Mouse (Mus musculus): ENCODE data around the gene Zfp663.

Zfp663 gene

DNA sequence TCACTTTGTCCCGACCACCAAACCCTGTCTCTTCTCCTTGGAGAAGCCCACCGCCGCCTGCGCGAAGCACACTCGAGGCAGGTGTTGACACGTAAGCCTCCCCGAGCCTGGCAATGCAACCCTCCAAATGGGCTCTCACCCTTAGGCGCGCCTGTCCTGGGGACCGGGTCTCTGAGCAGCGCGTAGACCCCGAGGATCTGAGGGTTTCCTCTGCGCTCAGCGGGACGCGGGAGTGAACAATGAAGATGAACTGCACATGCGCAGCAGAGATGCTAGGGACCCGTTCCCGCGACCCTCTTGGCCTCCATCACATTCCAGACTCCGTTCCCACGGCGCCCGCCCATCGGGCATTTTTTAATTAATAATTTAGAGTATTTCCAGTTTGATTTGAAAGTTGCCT lies at the start of gene Zfp663:
Gene Zfp663 (minus strand): TSS at position 234 of the 400 bp plus-strand sequence.
- no peak for DNase-seq (ENCODE audit: low spot score in 2 of 2)

DNA sequence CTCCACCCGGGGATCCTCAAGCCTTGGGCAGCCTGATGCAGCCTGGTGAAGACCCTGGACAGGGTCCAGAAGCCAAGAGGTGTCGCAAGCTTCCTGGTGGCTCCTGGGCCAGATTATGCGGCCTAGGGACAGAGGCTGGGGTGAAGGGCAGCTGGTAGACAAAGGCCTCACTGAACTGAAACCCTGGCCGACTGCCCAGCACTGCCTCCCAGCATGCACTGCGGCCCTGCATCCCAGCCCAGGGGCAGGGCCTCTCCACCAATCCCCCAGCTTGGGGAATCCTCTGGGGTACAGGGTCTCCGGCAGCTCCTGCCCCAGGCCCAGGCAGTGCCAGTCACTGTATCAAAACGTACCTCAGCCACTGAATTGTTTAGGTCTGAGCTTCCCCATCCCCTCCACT lies 48.8 kb upstream of the Zfp663 start:
- DNase-seq (ENCODE audit: low spot score in 2 of 2) = no peak

DNA sequence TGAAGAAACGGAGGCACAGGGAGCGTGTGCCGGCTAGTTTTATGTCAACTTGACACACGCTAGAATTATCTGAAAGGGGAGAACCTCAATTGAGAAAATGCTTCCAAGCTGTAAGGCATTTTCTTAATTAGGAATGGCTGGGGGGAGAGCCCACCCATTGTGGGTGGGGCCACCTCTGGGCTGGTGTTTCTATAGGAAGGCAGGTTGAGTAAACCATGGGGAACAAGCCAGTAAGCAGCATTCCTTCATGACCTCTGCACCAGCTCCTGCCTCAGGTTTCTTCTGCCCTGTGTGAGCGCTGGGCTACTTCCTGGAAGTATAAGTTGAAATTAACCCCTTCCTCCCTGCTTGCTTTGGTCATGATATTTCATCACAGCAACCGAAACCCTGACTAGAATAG lies 47.3 kb upstream of the Zfp663 start:
- no peak for DNase-seq (ENCODE audit: low spot score in 2 of 2)

DNA sequence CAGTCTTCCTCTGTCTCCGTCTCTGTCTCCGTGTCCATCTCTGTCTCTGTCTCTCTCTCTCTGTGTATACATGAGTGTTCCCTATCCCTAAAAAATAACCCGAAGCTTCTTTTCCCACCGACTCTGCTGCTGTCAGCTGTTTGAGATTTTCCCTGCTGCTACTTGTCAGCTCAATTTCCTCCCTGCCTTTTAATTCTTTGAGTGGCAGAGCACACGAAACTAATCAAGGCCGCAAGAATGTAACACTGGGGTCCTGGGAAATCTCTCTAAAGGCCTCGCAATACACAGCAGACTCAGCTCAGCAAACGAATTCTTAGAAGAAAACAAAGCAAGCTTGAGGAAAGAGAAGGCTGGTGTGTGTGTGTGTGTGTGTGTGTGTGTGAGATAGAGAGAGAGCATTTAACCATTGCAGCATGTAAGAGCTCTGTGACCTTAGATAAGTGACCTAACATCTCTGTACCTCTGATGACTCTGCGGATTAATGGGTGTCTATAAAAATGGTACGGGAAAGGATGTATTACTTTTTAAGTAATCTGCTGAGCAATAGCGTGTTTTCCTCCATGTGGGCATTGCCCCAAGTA lies 46.7 kb upstream of the Zfp663 start:
- no peak for DNase-seq (ENCODE audit: low spot score in 2 of 2)

DNA sequence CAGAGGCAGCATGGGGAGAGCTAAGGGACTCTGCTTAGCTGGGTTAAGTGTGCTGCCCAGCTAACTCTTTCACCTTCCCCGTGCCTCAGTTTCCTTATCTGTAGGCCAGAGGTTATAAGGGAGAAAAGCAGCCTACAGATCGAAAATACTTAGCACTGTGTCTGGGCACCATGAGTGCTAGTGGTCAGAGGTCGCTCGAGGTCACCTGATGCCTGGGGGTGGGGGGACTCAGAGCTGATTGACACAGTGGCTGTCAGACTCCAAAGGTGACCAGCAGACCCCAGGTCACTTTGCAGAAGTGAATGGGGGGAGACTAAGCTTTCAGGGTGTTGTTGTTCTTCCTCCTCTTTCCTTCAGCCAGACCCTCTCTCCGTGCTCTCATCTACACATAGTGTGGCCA lies 45.8 kb upstream of the Zfp663 start:
- no peak for DNase-seq (ENCODE audit: low spot score in 2 of 2)

DNA sequence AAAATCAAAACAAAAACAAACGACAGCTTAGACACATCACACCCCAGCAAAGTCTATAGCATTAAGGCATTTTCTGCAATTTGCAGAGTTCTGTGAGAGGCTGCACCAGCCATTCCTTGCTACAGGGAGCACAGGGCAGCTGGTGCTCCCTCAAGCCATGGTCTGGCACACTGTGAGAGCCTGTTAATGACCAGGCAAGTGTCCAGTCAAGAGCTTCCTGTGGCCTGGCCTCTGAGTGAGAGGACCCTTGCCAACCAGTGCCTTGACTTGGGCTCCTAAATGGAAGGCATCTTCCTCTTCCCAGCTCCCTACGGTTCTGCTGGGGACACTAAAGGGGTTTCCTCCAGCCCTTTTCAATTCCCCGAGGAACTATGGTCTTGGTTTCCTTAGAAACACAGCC lies 45.4 kb upstream of the Zfp663 start:
- DNase-seq (ENCODE audit: low spot score in 2 of 2) = no peak

DNA sequence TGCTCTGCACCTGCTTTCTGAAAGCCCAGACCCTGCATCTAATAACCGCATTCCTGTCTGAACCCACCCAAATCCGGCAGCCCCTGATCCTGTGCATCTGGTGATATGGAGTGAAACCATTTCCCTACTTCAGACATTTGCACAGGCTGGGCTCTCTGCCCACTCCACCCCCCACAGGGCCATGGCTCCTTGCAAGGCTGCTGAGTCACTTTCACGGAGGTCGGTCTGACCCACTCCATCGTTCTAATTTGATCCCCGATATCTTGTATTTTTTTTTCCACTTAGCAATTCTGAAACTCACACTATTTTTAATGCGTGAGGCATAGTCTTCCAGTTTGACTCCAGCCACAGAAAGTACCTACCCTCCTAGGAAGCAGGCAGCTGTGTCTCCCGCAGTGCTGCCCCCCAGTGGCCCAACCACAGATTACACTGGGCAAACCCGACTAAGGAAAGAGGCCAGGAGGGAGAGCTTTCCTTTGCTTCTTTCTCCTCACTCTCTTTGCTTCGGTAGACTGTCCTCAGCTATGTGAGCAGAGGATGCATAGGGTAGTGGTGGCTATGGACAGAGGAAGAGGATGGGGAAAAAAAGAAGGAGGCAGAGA lies 39.3 kb upstream of the Zfp663 start:
- peak; percentile 36 to 57 for DNase-seq (ENCODE audit: low spot score in 2 of 2)

DNA sequence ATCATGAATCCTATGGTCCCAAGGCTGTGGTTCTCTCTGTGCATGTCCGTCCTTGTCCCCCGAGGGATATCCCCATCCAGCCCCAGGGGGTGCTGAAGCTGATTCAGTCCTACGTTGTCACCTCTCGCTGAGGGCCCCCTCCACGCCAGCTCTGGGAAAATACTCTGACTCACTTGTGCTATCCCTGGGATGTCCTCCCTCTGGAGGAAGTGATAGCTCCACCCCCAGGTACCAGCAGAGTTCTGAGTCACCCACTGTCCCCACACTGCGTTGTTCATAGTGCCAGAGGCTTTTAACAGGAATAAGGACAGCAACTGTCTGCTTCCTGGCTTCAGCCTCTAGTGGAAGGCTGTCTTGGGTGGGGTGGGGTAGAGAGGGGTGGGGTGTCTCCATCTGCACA lies 36.8 kb upstream of the Zfp663 start:
- DNase-seq (ENCODE audit: low spot score in 2 of 2) = no peak

DNA sequence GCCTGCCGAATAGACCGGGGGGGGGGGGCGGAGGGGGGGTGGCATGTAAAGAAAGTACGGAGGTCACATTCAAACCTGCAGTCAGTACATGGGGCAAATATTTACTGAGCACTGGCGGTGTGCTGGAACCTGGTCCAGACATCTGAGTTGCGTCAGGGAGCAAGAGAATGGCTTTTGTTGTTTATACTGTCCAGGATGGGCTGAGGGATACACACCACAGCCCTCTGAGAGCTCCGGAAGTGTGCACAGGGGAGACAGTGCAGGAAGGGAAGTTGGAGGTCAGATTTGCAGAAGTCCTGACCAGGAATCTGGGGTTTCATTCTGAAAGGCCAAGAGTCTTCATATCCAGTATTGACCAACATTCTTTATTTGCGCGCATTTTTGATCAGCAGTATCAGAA lies 36.4 kb upstream of the Zfp663 start:
- no peak for DNase-seq (ENCODE audit: low spot score in 2 of 2)

DNA sequence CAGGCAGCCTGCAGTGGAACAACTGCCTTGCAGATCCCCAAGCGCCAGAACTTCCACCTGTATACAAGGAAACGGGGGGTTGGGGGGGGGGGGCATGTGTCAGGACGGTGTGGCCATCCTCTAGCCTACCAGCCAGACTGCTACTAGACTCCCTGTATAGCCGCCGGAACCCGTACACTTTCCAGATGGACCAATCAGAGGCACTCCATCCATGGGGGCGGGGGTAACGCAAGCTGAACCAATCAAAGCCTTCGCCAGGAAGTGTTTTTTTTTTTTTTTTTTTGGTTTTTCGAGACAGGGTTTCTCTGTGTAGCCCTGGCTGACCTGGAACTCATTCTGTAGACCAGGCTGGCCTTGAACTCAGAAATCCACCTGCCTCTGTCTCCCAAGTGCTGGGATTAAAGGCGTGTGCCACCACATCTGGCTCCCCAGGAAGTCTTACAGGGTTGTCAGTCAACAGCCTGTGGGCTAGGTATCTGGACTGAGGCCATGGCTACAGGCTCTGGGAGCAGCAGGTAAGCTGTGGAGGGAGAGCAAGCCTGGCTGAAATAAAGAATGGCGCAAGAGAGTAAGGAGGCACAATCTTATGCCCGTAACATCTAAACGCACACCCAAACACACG lies 29.7 kb upstream of the Zfp663 start:
- no peak for DNase-seq (ENCODE audit: low spot score in 2 of 2)

DNA sequence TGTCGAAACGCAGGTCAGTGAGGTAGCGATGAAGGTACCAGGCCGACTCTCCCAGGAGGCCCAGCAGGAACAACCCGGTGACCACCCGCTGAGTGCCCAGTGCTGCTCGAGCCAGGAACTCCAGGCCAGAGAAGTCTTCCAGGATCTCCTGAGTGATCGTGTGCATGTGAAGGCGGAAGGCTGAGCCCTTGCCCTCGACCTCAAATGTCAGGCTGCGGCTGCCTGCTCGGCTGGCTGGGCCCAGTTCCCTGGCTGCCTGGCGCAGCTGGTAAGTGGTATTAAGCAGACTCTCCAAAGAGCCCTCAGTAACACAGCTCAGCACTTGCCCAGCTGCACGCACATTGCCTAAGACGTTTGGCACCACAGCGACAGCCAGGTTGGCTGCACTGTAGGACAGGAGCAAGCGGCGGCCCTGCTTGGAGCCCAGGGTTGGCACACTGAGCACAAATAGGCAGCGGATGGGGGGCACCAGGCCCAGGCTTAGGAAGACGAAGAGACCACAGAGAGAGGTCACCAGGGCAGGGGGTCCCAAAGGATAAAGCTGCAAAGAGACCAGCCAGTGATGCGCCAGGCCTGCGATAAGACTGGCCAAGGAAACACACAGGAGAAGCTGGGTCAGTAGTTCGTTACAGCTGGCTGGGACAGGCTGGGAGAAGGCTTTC lies 29.1 kb upstream of the Zfp663 start:
- DNase-seq (ENCODE audit: low spot score in 2 of 2) = no peak

DNA sequence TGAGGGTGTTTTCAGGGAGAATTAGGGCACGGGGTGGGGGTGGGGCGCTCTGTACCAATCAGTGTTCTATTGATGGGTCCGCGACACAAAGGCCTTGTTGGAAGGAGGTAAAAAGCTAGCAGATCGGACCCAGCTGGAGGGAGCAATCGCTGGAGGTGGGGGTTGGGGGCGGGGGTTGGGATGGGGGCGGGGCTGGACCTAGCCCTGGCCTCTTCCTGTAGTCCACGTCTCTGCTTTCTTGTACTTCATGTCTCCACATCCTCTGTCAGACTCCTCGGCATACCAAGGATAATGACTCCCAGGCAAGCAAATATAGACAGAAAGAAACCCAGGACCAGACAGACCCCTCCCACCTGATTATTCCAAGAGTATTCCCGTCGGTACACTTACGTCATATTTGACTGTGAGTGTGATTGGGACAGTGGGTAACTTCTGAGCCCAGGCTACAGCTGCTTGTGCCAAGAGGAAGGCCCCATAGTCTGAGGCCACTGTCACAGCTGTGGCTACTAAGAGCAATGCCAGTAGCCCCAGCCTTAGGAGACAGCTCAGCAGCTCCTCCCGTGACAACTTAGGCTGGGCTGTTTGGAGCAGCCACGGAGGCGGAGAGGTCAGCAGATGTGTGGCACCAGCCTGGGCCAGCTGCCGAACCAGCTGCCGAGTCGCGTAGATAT lies 28.4 kb upstream of the Zfp663 start:
- DNase-seq (ENCODE audit: low spot score in 2 of 2) = no peak

DNA sequence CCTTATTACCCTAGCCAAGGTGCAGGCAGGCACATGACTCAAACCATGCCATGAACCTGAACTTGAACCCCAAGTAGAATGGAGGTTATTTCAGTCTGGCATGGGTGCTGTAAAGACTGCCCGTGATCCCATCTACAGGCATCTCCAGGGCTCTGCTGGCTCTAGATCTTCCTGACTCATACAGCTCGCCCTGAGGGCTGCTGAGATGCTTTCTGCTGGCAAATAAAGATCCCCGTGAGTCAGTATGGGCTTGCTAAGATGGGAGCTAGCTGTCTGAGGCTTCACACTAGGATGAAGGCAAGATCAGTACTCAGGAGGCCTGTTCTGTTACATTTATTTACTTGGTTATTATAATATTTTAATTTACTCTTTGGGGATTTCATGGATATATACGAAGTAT lies 23.6 kb upstream of the Zfp663 start:
- no peak for DNase-seq (ENCODE audit: low spot score in 2 of 2)

DNA sequence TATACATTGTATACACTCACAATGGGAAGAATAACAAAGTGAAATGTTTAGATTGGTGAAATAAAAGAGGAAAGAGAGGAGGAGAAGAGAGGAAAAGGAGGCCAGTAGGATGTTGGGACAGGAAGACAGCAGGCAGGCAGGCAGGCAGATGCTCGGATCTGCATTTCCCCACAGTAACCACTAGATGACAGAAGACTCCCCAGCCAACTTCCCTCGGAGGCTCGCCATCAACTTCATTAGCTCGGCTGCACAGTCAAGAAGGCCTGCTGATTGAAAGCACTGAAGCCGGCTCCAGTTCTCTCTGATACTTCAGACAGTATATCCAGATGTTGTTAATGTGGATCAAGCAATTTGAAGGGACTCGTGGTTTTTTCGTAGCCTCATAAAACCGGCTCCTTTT lies 23.0 kb upstream of the Zfp663 start:
- peak in 1 of 2 experiments; percentile 14 for DNase-seq (ENCODE audit: low spot score in 2 of 2)

DNA sequence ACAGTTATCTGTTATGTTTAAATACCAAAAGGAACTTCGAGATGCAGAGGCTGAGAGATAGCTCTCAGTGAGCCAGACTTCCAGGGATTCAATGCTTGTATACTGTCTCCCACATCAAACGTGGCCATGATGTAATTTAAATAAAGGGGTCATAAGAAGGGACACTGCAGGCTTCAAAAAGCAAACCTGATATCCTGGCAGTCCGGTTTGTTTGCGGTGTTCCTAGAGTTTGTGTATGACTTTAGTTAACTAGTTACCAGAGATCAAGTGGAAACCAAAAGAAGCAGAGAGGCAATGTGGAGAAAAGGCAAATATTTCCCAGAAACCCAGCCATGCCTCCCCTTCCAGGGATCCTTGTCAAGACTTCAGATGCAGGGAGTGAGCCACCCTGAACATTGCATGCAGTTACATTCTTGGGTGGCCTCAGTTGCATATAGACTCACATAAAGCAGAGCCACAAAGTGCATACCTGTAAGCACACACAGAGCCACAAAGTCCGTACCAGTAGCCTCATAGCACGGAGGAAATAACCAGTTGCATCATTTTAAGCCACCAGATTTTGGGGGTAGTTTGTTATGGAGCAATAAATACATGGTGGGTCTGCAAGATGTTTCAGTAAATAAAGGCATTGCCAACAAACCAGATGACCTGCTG lies 20.9 kb upstream of the Zfp663 start:
- no peak for DNase-seq (ENCODE audit: low spot score in 2 of 2)

DNA sequence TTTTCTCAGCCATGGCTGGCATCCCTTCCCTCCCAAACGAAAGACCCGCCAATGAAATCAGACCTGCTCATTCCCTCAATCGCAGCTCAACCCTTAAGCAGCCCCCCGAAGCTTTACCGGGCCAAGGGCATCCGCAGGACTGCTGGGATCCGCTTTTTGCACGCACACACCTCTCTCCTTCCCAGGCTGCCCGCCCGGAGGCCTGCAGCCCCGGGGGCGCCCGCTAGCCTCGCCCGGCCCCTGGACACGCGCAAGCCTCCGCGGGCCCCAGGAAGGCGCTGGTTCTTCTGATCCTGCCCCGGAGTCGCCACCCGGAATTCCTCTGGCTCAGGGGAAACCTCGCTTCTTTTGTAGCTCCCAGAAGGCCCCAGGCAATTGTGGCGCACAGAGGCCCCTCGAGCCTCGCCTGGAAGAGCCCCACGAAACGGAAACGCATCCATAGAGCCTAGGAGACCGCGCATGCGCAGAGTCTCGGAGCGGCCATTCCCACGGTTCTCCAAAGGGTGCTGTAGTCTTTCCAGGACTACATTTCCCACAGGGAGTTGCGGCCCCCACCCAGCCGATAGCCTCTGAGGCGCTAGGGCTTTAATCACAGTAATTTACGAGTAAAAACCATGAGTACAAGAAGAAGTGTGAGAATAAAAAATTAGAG lies 19.4 kb upstream of the Zfp663 start, which contains the start of gene Zfp334:
Gene Zfp334 (minus strand): TSS at position 416 of the 652 bp plus-strand sequence.
- DNase-seq (ENCODE audit: low spot score in 2 of 2) = no peak

DNA sequence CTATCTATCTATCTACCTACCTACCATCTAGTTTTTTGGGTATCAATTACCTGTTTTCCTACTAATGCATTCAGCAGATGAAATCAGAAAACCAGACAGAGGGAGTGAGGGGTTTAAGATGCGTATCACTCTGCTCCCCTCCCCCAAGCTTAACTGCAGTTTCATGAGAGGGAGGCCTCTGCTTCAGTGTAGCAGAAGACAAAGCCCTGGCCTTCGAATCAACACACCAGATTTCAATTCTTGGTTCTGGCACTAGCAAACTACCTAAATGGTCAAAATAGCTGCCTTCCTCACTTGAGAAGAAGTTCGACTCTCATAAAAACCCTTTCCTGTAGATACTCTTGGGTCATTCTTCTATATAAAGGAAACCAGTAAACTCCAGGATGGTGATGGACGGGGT lies 18.8 kb upstream of the Zfp663 start:
- DNase-seq (ENCODE audit: low spot score in 2 of 2) = no peak

DNA sequence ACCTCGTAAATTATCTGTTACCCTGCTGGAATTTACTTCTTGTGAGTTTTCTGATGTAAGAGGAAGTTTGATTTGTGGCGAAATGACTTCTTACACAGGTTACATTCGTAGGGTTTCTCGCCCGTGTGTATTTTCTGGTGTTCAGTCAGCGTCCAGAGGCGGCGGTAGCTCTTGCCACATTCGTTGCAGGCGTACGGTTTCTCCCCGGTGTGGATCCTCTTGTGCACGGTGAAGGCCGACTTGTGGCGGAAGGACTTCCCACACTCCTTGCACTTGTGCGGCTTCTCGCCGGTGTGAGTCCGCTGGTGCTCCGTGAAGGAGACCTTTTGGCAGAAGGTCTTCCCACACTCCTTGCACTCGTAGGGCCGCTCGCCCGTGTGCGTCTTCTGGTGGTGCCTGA lies 11.5 kb upstream of the Zfp663 start:
- no peak for DNase-seq (ENCODE audit: low spot score in 2 of 2)

DNA sequence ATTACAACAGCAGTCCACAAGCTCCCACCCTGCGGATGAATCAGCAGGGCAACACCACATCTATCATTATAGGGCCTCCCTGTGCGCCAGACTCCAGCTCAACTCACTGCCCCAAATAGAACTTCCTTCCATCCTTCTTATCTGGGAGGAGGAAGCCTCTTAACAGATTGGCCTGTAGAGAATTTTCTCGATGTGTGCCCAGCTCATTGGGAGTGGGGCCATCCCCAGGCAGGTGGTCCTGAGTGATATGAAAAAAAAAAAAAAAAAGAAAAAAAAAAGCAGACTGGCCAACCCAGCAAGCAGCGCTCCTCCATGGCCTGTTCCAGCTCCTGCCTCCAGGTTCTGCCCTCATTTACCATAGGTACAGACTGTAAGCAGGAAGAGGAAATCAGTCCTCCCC lies 7.5 kb upstream of the Zfp663 start:
- no peak for DNase-seq (ENCODE audit: low spot score in 2 of 2)

DNA sequence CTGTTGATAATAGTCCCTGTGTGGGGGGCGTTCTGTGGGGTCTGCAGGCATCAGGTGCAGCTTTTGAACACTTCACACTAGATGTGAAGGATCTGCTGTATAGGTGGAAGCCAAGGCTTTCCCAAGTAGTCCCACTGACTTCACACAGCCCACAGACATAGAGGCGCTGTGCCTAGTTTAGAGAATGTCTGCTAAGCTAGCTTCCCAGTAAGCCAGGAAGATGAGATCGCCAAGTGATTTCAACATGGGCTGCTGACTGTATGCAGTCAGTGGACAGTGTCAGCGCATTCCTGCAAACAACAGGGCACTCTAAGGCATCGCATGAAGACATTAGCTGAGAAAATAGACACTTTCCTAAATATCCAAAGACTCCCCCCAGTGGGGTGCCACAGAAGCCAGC lies 6.9 kb upstream of the Zfp663 start:
- DNase-seq (ENCODE audit: low spot score in 2 of 2) = no peak

DNA sequence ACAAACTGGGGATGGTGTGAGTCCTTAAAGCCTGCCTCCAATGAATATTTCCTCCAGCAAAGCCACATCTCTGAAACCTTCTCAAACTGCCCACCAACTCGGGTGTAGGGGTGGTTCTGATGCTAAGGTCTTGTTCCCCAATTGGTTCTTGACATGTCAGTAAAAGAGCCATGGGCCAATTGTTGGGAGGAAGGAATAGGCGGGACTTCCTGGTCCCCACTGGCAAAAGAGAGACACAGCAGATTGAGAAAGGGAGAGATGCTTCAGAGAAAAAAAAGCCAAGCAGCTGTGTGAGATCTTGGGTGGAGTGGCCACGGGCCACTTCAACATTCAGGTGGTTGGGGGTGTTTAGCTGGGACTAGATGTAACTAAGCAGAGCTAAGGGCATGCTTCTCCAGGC lies 2.5 kb upstream of the Zfp663 start:
- DNase-seq (ENCODE audit: low spot score in 2 of 2) = no peak

Data from natural killer cell, adult 2 months (primary cell).